12 mouse cellular contexts compared by ENCODE assay signal in genomic region chr15:75190560-75190959, GRCm38 (mm10). TPM values are rescaled to one million over a fixed set of nuclear protein-coding genes. Genes with fewer than 3 reads are reported as not detected.
A peak's percentile ranks its signal among the peaks of the same experiment; 100 is the strongest.
DNase-seq lines count a peak whose midpoint lies in the region.
"Not testable (repeated sequence)": the region's sequence is repeated elsewhere in the genome, so short reads cannot be mapped to it uniquely, and the experiment has no call there.
"Had no signal": no experiment of that assay in that cellular context is flagged by ENCODE, and none has a peak within 500 bp of the region (broad histone marks: within the 10 kb centered on the region; RNA-seq: fewer than 3 reads in every experiment).

No protein-coding gene starts in this region.

- not testable (repeated sequence) for H3K36me3 ChIP-seq in splenic B cell, adult 2 months (ENCODE audit: control insufficient read depth, insufficient read depth, low read length, poor library complexity, severe bottlenecking)

- DNase-seq in B cell, adult 2 months: peak; percentile 49 to 57
- DNase-seq in adrenal gland, postnatal 10 days: peak; percentile 31
- peak; percentile 19 for DNase-seq in heart, adult 11 months
- peak; percentile 50 for DNase-seq in induced T-regulatory cell, adult 2 months (ENCODE audit: low read depth)
- peak; percentile 14 to 26 for DNase-seq in kidney, postnatal 4 days
- DNase-seq in lung, postnatal 10 days: peak; percentile 5
- peak; percentile 13 for DNase-seq in splenic B cell, adult 2 months (ENCODE audit: low read depth, low spot score)

- not testable (repeated sequence) for H3K27me3 ChIP-seq in splenic B cell, adult 2 months (ENCODE audit: control insufficient read depth, insufficient read depth, low read length, poor library complexity, severe bottlenecking)

RNA-seq across cellular contexts. Expression of gene BC025446, which starts 25.6 kb away (rescaled TPM):
- total RNA-seq in adrenal gland, postnatal 10 days (2021): 10 to 100 TPM in 1 of 2 experiments, 1 to 10 TPM in 1; 9.3 to 23.8 TPM
- total RNA-seq: adrenal gland, adult 18-20 months; gastrocnemius, postnatal 36 days; hematopoietic stem cell, adult 5-6 weeks; left cerebral cortex, postnatal 10 days; neutrophil, adult 5-6 weeks had no signal

RNA-seq across cellular contexts. Expression of gene Ly6g, which starts 35.5 kb away (rescaled TPM):
- total RNA-seq in adrenal gland, postnatal 10 days (2021): 1 to 10 TPM in 1 of 2 experiments, under 1 TPM in 1; 0.33 to 1.1 TPM
- total RNA-seq: adrenal gland, adult 18-20 months; gastrocnemius, postnatal 36 days; left cerebral cortex, postnatal 10 days had no signal

Comparison
In these comparisons a context has a peak if more than half of its experiments do, and no peak if none do; other contexts are left out.
1. Peak in every context shown above with its lines: DNase-seq.